Mouse (Mus musculus) myocyte (in vitro differentiated cells): Measurements from ENCODE around the gene Cd34.

Source experiments
- CEBPB ChIP-seq: IDR thresholded peaks from 2 replicates; pipeline ENCODE4 v1.6.1; 2011; ENCODE audit warnings: mild to moderate bottlenecking, moderate library complexity; ENCODE audit not compliant: poor library complexity, insufficient read depth, severe bottlenecking
- E2F4 ChIP-seq: IDR thresholded peaks from one replicate; pipeline ENCODE4 v1.6.1; 2011; ENCODE audit warnings: mild to moderate bottlenecking, control low read depth, moderate library complexity; ENCODE audit not compliant: insufficient read depth
- MAX ChIP-seq: IDR thresholded peaks from one replicate; pipeline ENCODE4 v1.6.1; 2011; ENCODE audit warnings: low read depth, mild to moderate bottlenecking, control low read depth
- MYOD1 ChIP-seq, 3 experiments: IDR thresholded peaks; one replicate each; pipeline ENCODE4 v1.6.1; 2011; ENCODE audit warnings: control low read depth in 2 of 3, low read depth in 2 of 3, mild to moderate bottlenecking in 2 of 3, moderate library complexity in 1 of 3; ENCODE audit not compliant: insufficient read length in 2 of 3, control insufficient read depth in 1 of 3
- MYOG ChIP-seq, 3 experiments: IDR thresholded peaks; one replicate each; pipeline ENCODE4 v1.6.1; 2011; ENCODE audit warnings: control low read depth in 2 of 3, low read depth in 2 of 3, mild to moderate bottlenecking in 2 of 3; ENCODE audit not compliant: insufficient read length in 2 of 3, control insufficient read depth in 1 of 3, insufficient read depth in 1 of 3
- POLR2A ChIP-seq: IDR thresholded peaks from one replicate; pipeline ENCODE4 v1.6.1; 2011; ENCODE audit warnings: low read depth, mild to moderate bottlenecking, control low read depth, moderate library complexity; ENCODE audit not compliant: insufficient read length
- POLR2AphosphoS2 ChIP-seq: IDR thresholded peaks from one replicate; pipeline ENCODE4 v1.6.1; 2011; ENCODE audit warnings: low read depth, control low read depth; ENCODE audit not compliant: insufficient read length
- REST ChIP-seq: IDR thresholded peaks from one replicate; pipeline ENCODE4 v1.6.1; 2011; ENCODE audit warnings: mild to moderate bottlenecking, control low read depth, moderate library complexity; ENCODE audit not compliant: insufficient read depth, insufficient read length
- SRF ChIP-seq: IDR thresholded peaks from one replicate; pipeline ENCODE4 v1.6.1; 2011; ENCODE audit warnings: low read depth; ENCODE audit not compliant: control insufficient read depth, insufficient read length
- TCF12 ChIP-seq: IDR thresholded peaks from one replicate; pipeline ENCODE4 v1.6.1; 2011; ENCODE audit warnings: mild to moderate bottlenecking, control low read depth; ENCODE audit not compliant: poor library complexity, insufficient read depth, severe bottlenecking
- TCF3 ChIP-seq: IDR thresholded peaks from one replicate; pipeline ENCODE4 v1.6.1; 2011; ENCODE audit warnings: low read depth, control low read depth; ENCODE audit not compliant: insufficient read length
- USF1 ChIP-seq: IDR thresholded peaks from one replicate; pipeline ENCODE4 v1.6.1; 2011; ENCODE audit warnings: low read depth, mild to moderate bottlenecking, control low read depth, moderate library complexity

DNA sequence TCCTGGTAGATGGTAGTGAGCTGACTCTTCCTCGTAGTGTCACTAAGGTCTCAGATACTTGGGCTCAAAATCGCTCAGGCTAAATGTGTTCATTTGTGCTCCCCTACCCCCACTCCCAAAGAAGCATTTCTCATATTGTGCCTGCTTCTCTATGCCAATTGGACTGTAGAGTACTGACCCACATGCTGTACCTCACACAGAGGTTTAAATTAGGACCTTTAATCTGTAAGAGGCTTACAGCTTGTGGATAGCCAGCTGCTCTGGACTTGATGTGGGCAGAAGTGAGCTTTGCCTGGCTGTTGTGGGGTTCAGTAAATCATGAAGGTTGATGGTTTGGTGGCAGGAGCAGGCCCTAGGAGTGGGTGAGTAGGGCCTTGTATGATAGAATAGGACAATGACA is 52.4 kb downstream of the Cd34 start:
- TF ChIP-seq POLR2AphosphoS2: no peak
- TF ChIP-seq TCF12: no peak
- TF ChIP-seq POLR2A: no peak
- TF ChIP-seq MYOG (IDR thresholded peaks at IDR 0.05; ENCODE audit: control insufficient read depth in 1 of 3, insufficient read depth in 1 of 3, insufficient read length in 2 of 3, low read depth in 2 of 3): no peak
- no peak for TF ChIP-seq REST
- no peak for TF ChIP-seq MAX
- TF ChIP-seq MYOD1 (IDR thresholded peaks at IDR 0.05; ENCODE audit: control insufficient read depth in 1 of 3, insufficient read length in 2 of 3, low read depth in 2 of 3): no peak
- no peak for TF ChIP-seq USF1
- TF ChIP-seq E2F4: no peak
- TF ChIP-seq SRF: no peak
- TF ChIP-seq CEBPB: no peak
- no peak for TF ChIP-seq TCF3
